Mouse (Mus musculus): ENCODE measurements around the gene Fem1b.

Gene Fem1b

GRCm38 (mm10) chr9:62777461-62777860 lies 34.3 kb downstream of the Fem1b start:
- peak; percentile 48 for DNase-seq (ENCODE audit: low spot score)

- DNase-seq (ENCODE audit: low spot score): no peak
Measured at GRCm38 (mm10) chr9:62775464-62775863, 36.3 kb downstream of the Fem1b start.

GRCm38 (mm10) chr9:62772746-62773145 lies 39.0 kb downstream of the Fem1b start:
- DNase-seq (ENCODE audit: low spot score): no peak

DNA sequence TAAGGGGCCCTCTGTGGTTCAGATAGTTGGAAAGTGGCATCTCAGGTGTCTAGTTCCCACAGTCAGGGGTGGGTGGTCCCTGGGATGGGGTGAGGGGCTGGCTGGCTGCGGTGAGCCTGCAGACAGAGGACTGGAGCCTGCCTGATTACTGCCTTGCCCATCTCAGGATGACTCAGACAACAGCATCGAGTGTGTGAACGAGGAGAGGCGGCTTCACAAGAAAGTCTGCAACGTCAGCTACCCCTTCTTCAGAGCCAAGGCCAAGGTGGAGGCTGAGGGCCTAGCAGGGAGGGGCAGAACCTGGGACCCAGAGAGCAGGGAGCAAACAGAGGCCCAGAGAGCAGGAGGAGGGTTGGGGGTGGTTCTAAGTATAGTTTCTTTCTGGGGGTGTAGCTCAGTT lies 43.4 kb downstream of the Fem1b start:
- DNase-seq (ENCODE audit: low spot score): no peak

GRCm38 (mm10) chr9:62767464-62767863 lies 44.3 kb downstream of the Fem1b start:
- no peak for DNase-seq (ENCODE audit: low spot score)

GRCm38 (mm10) chr9:62765346-62765745 lies 46.4 kb downstream of the Fem1b start:
- no peak for DNase-seq (ENCODE audit: low spot score)

- DNase-seq (ENCODE audit: low spot score): no peak
Measured at GRCm38 (mm10) chr9:62763478-62763877, 48.3 kb downstream of the Fem1b start.

- DNase-seq (ENCODE audit: low spot score): no peak
Measured at GRCm38 (mm10) chr9:62759601-62760000, 52.1 kb downstream of the Fem1b start.

GRCm38 (mm10) chr9:62758288-62758687 lies 53.4 kb downstream of the Fem1b start:
- DNase-seq (ENCODE audit: low spot score): no peak

- DNase-seq (ENCODE audit: low spot score): no peak
Measured at GRCm38 (mm10) chr9:62750381-62750780, 61.4 kb downstream of the Fem1b start.

DNA sequence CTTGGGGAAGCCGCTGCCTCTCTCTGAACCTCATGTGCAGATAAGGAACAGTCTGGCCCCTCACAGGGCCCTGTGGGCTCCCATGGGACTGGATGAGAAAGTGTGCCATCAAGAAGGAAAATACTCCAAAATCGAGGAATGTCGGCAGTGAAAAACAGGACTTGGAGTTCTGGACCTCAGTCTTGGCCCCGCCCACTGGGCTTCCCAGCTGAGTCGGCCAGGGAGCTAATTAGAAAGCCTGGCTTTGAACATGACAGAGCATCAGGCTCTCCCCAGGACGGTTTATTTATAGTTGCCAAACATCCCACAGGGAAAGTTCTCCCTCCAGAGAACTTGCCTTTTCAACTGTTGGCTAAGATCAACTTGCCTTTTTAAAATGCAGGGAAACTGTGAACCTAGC lies 62.1 kb downstream of the Fem1b start:
- DNase-seq (ENCODE audit: low spot score): no peak

DNA sequence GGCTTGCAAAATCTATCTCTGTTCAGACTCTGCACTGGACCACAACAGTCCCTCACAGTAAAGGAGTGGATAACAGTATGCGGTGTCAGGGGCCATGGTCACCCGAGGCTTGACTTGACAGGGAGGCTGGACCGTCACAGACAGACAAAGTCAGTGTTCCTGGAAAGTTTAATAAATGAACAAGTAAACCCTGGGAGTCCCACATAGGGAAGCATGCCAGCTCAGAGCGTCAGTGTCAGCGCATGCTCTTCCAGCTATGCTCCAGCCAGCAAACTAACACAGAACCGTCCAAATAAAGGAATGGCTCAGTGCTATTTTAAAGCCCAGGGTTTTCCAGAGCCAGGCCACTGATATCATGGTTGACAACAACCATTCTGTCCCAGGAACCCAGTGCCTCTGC lies 65.1 kb downstream of the Fem1b start:
- DNase-seq (ENCODE audit: low spot score): no peak

GRCm38 (mm10) chr9:62744558-62745275 lies 67.0 kb downstream of the Fem1b start:
- peak; percentile 34 for DNase-seq (ENCODE audit: low spot score)
